Mouse (Mus musculus): ENCODE data around the gene Slc26a11. TPM values are rescaled to one million over a fixed set of nuclear protein-coding genes. Genes with fewer than 3 reads are reported as not detected.

Gene Slc26a11
- polyA plus RNA-seq, 1 experiment = 9.2 TPM

- no peak for TF ChIP-seq EP300 (IDR thresholded peaks at IDR 0.05; ENCODE audit: insufficient read depth, low read depth, low read length)
- no peak for TF ChIP-seq CTCF (IDR thresholded peaks at IDR 0.05; ENCODE audit: low read depth, low read length)
- TF ChIP-seq POLR2A (IDR thresholded peaks at IDR 0.05; ENCODE audit: insufficient read depth, low read length) = no peak
- Histone ChIP-seq H3K27ac (ENCODE audit: insufficient read depth, low read length) (no peak overlapping the region), H3K36me3 (ENCODE audit: control insufficient read depth, insufficient read depth, low read length, poor library complexity, severe bottlenecking) (no peaks in the 10 kb centered on the region), H3K9ac (ENCODE audit: low read depth, poor library complexity, severe bottlenecking) (no peak overlapping the region), H3K4me1 (ENCODE audit: control insufficient read depth, insufficient read depth, low read length) (no peaks in the 10 kb centered on the region), H3K4me3 (ENCODE audit: low read depth, low read length) (no peak overlapping the region), H3K9me3 (replicated peaks; ENCODE audit: control insufficient read depth, insufficient read depth, low read length, poor library complexity, severe bottlenecking) (no peaks in the 10 kb centered on the region), H3K27me3 (ENCODE audit: control insufficient read depth, insufficient read depth, low read length, poor library complexity, severe bottlenecking) (no peaks in the 10 kb centered on the region)
Measured at GRCm38 (mm10) chr11:119338271-119339059, 16.9 kb upstream of the Slc26a11 start.

GRCm38 (mm10) chr11:119339179-119339578 is 16.2 kb upstream of the Slc26a11 start:
- H3K36me3 ChIP-seq (ENCODE audit: control insufficient read depth, insufficient read depth, low read length, poor library complexity, severe bottlenecking) = no peaks in the 10 kb centered on the region
- TF ChIP-seq EP300 (IDR thresholded peaks at IDR 0.05; ENCODE audit: insufficient read depth, low read depth, low read length) (no peak), CTCF (IDR thresholded peaks at IDR 0.05; ENCODE audit: low read depth, low read length) (no peak), POLR2A (IDR thresholded peaks at IDR 0.05; ENCODE audit: insufficient read depth, low read length) (no peak)
- H3K9ac ChIP-seq (ENCODE audit: low read depth, poor library complexity, severe bottlenecking) = no peak overlapping the region

GRCm38 (mm10) chr11:119339637-119340036 is 15.7 kb upstream of the Slc26a11 start:
- no peaks in the 10 kb centered on the region for H3K36me3 ChIP-seq (ENCODE audit: control insufficient read depth, insufficient read depth, low read length, poor library complexity, severe bottlenecking)
- H3K9ac ChIP-seq (ENCODE audit: low read depth, poor library complexity, severe bottlenecking) = no peak overlapping the region

More at GRCm38 (mm10) chr11:119339179-119339578, 16.2 kb upstream of the Slc26a11 start:
- no peak overlapping the region for H3K4me3 ChIP-seq (ENCODE audit: low read depth, low read length)
- no peaks in the 10 kb centered on the region for H3K9me3 ChIP-seq (replicated peaks; ENCODE audit: control insufficient read depth, insufficient read depth, low read length, poor library complexity, severe bottlenecking)
- no peak overlapping the region for H3K27ac ChIP-seq (ENCODE audit: insufficient read depth, low read length)
- no peaks in the 10 kb centered on the region for H3K27me3 ChIP-seq (ENCODE audit: control insufficient read depth, insufficient read depth, low read length, poor library complexity, severe bottlenecking)
- H3K4me1 ChIP-seq (ENCODE audit: control insufficient read depth, insufficient read depth, low read length) = no peaks in the 10 kb centered on the region

GRCm38 (mm10) chr11:119344178-119344577 is 11.2 kb upstream of the Slc26a11 start:
- Histone ChIP-seq H3K4me1 (ENCODE audit: control insufficient read depth, insufficient read depth, low read length) (no peaks in the 10 kb centered on the region), H3K27ac (ENCODE audit: insufficient read depth, low read length) (no peak overlapping the region), H3K9ac (ENCODE audit: low read depth, poor library complexity, severe bottlenecking) (no peak overlapping the region), H3K27me3 (ENCODE audit: control insufficient read depth, insufficient read depth, low read length, poor library complexity, severe bottlenecking) (no peaks in the 10 kb centered on the region), H3K36me3 (ENCODE audit: control insufficient read depth, insufficient read depth, low read length, poor library complexity, severe bottlenecking) (no peaks in the 10 kb centered on the region), H3K4me3 (ENCODE audit: low read depth, low read length) (no peak overlapping the region), H3K9me3 (replicated peaks; ENCODE audit: control insufficient read depth, insufficient read depth, low read length, poor library complexity, severe bottlenecking) (no peaks in the 10 kb centered on the region)
- TF ChIP-seq POLR2A (IDR thresholded peaks at IDR 0.05; ENCODE audit: insufficient read depth, low read length) (no peak), EP300 (IDR thresholded peaks at IDR 0.05; ENCODE audit: insufficient read depth, low read depth, low read length) (no peak), CTCF (IDR thresholded peaks at IDR 0.05; ENCODE audit: low read depth, low read length) (no peak)

More at GRCm38 (mm10) chr11:119339637-119340036, 15.7 kb upstream of the Slc26a11 start:
- no peak overlapping the region for H3K4me3 ChIP-seq (ENCODE audit: low read depth, low read length)
- TF ChIP-seq EP300 (IDR thresholded peaks at IDR 0.05; ENCODE audit: insufficient read depth, low read depth, low read length) (no peak), CTCF (IDR thresholded peaks at IDR 0.05; ENCODE audit: low read depth, low read length) (no peak), POLR2A (IDR thresholded peaks at IDR 0.05; ENCODE audit: insufficient read depth, low read length) (no peak)
- no peak overlapping the region for H3K27ac ChIP-seq (ENCODE audit: insufficient read depth, low read length)
- no peaks in the 10 kb centered on the region for H3K27me3 ChIP-seq (ENCODE audit: control insufficient read depth, insufficient read depth, low read length, poor library complexity, severe bottlenecking)
- no peaks in the 10 kb centered on the region for H3K4me1 ChIP-seq (ENCODE audit: control insufficient read depth, insufficient read depth, low read length)
- no peaks in the 10 kb centered on the region for H3K9me3 ChIP-seq (replicated peaks; ENCODE audit: control insufficient read depth, insufficient read depth, low read length, poor library complexity, severe bottlenecking)

GRCm38 (mm10) chr11:119344865-119345264 is 10.5 kb upstream of the Slc26a11 start:
- no peaks in the 10 kb centered on the region for H3K27me3 ChIP-seq (ENCODE audit: control insufficient read depth, insufficient read depth, low read length, poor library complexity, severe bottlenecking)
- no peak overlapping the region for H3K27ac ChIP-seq (ENCODE audit: insufficient read depth, low read length)
- H3K4me3 ChIP-seq (ENCODE audit: low read depth, low read length) = no peak overlapping the region
- H3K4me1 ChIP-seq (ENCODE audit: control insufficient read depth, insufficient read depth, low read length) = no peaks in the 10 kb centered on the region
- H3K36me3 ChIP-seq (ENCODE audit: control insufficient read depth, insufficient read depth, low read length, poor library complexity, severe bottlenecking) = no peaks in the 10 kb centered on the region
- no peaks in the 10 kb centered on the region for H3K9me3 ChIP-seq (replicated peaks; ENCODE audit: control insufficient read depth, insufficient read depth, low read length, poor library complexity, severe bottlenecking)
- no peak overlapping the region for H3K9ac ChIP-seq (ENCODE audit: low read depth, poor library complexity, severe bottlenecking)
- TF ChIP-seq POLR2A (IDR thresholded peaks at IDR 0.05; ENCODE audit: insufficient read depth, low read length) = no peak
- no peak for TF ChIP-seq EP300 (IDR thresholded peaks at IDR 0.05; ENCODE audit: insufficient read depth, low read depth, low read length)
- no peak for TF ChIP-seq CTCF (IDR thresholded peaks at IDR 0.05; ENCODE audit: low read depth, low read length)

GRCm38 (mm10) chr11:119347125-119347524 is 8.2 kb upstream of the Slc26a11 start:
- Histone ChIP-seq H3K9ac (ENCODE audit: low read depth, poor library complexity, severe bottlenecking) (no peak overlapping the region), H3K27me3 (ENCODE audit: control insufficient read depth, insufficient read depth, low read length, poor library complexity, severe bottlenecking) (no peaks in the 10 kb centered on the region), H3K36me3 (ENCODE audit: control insufficient read depth, insufficient read depth, low read length, poor library complexity, severe bottlenecking) (no peaks in the 10 kb centered on the region), H3K4me1 (ENCODE audit: control insufficient read depth, insufficient read depth, low read length) (no peaks in the 10 kb centered on the region), H3K9me3 (replicated peaks; ENCODE audit: control insufficient read depth, insufficient read depth, low read length, poor library complexity, severe bottlenecking) (no peaks in the 10 kb centered on the region), H3K4me3 (ENCODE audit: low read depth, low read length) (no peak overlapping the region), H3K27ac (ENCODE audit: insufficient read depth, low read length) (no peak overlapping the region)
- no peak for TF ChIP-seq CTCF (IDR thresholded peaks at IDR 0.05; ENCODE audit: low read depth, low read length)
- TF ChIP-seq EP300 (IDR thresholded peaks at IDR 0.05; ENCODE audit: insufficient read depth, low read depth, low read length) = no peak
- no peak for TF ChIP-seq POLR2A (IDR thresholded peaks at IDR 0.05; ENCODE audit: insufficient read depth, low read length)

Data from ES-Bruce4 (cell line).